Mouse (Mus musculus): Measurements from ENCODE around the gene Olfr180. TPM values are rescaled to one million over a fixed set of nuclear protein-coding genes. Genes with fewer than 3 reads are reported as not detected.

Olfr180 gene
- not detected in 2 replicates for total RNA-seq (2017)

DNA sequence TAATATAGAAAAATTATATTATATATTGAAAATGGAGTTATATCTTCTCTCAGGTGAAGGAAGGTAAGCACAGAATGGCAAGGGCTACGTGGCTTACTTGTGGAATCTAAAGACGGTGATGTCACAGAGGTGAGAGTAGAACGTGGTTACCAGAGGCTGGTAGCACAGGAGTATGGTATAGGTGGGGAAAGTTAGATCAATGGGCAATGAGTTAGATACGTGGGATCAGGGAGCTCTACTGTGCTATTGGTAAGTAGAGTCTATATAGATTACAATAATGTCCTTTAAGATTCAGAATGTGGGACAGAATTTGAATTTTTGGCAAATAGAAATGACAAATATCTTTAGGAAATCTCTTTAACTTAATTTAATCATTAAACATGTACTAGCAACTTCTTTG is at the start of gene Olfr180:
Gene Olfr180, minus strand, starts transcription at position 101 of the 400 bp plus-strand sequence.
- no peak for ATAC-seq (ENCODE audit: extremely low read depth, insufficient number of reproducible peaks, low FRiP score, poor library complexity, severe bottlenecking)

DNA sequence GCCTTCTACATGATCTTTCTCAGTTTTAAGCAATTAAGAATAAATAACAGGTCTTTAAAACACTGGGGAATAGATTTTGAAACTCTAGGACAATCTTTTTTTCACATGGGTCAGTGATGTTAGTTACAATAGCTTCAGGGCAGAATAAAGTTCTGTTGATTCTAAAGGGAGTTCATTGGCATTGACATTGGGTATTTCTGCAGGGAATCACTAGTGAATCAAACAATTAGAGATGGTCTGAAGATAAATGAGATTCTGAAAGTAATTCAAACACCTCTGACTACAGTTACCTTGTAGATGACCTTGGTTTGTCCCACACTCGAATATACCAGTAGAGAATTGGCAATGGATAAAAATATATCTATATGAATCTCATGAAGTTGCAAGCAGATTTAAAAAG is 537 bp downstream of the Olfr180 start, which contains the start of gene Olfr181:
Gene Olfr181, minus strand, starts transcription at position 101 of the 400 bp plus-strand sequence.
- no peak for ATAC-seq (ENCODE audit: extremely low read depth, insufficient number of reproducible peaks, low FRiP score, poor library complexity, severe bottlenecking)

DNA sequence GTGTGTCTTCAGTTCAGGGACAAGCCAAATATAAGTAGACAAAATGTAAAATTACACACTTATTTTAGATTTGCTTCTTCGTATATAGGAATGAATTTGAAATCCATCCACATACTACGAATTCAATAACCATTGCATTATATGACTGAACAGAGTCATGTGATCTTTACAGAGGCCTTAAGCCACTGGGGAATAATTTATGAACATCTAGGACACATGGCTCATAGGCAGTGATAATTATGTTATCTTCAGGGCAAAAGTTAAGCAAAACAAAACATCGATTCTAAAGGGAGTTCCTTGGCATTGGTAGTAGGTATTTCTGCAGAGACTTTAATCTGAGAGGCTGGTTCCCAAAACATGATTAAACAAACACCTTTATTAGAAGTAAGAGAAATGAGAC is 37.2 kb downstream of the Olfr180 start, which contains the start of gene Olfr178:
Gene Olfr178, minus strand, starts transcription at position 101 of the 400 bp plus-strand sequence.
- no peak for ATAC-seq (ENCODE audit: extremely low read depth, insufficient number of reproducible peaks, low FRiP score, poor library complexity, severe bottlenecking)

DNA sequence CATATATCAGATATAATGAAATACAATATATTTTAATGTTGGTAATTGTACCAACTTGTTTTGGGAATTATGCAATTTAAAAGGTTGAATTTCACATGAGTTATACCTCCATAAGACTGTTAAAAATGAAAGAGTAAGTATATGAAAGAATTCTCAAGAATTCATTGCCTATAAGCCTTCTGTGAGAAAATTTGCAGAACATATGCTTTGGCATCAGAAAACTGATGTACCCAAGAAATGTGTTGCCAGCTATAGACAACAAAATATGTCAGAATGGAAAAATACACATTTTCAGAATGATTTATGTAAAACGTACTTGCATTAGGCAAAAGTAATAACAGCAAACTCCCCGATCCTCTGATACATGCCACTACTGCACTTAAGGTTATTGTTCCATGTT is 44.8 kb downstream of the Olfr180 start:
- ATAC-seq (ENCODE audit: extremely low read depth, insufficient number of reproducible peaks, low FRiP score, poor library complexity, severe bottlenecking): no peak

DNA sequence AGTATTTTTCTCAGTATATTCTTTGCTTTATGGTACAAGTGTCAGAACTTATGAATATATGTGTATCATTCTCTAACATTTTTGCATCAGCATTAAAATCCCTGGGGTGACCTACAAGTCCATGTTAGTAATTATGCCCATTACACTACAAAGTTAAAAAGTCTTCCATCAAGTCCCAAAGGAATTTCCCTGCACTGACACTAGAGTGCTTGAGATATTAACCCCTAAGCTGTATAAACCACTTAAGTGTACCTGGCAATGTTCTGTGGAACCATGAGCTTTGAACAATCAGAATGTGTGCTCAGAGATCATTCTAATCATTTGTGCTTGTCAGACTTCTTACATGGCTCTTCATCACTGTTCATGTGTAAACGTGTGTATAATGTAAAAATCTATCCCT is 54.5 kb downstream of the Olfr180 start, which contains the start of gene Olfr177:
Gene Olfr177, minus strand, starts transcription at position 101 of the 400 bp plus-strand sequence.
- no peak for ATAC-seq (ENCODE audit: extremely low read depth, insufficient number of reproducible peaks, low FRiP score, poor library complexity, severe bottlenecking)

Other genes with a start within 250 kb of the Olfr180 start
- gene Gpr15, start 210.3 kb downstream of the Olfr180 start, total RNA-seq (2017): 0.23 and 0.86 TPM in 2 replicates
- 29.8 and 30.6 TPM in 2 replicates for gene Cldnd1, start 201.5 kb downstream of the Olfr180 start, total RNA-seq (2017)
- gene Olfr172, start 166.2 kb downstream of the Olfr180 start, total RNA-seq (2017): not detected in 2 replicates
- not detected in 2 replicates for gene Olfr173, start 129.1 kb downstream of the Olfr180 start, total RNA-seq (2017)
- gene Olfr175-ps1, start 102.6 kb downstream of the Olfr180 start, total RNA-seq (2017): not detected in 2 replicates
- gene Olfr177, start 54.6 kb downstream of the Olfr180 start, total RNA-seq (2017): 0.25 TPM in 1 of 2 replicates, not detected in the other
- gene Olfr178, start 37.3 kb downstream of the Olfr180 start, total RNA-seq (2017): not detected in 2 replicates
- gene Olfr181, start 637 bp downstream of the Olfr180 start, total RNA-seq (2017): not detected in 2 replicates
- gene Olfr183, start 66.0 kb upstream of the Olfr180 start, total RNA-seq (2017): not detected in 2 replicates
- not detected in 2 replicates for gene Olfr186, start 100.9 kb upstream of the Olfr180 start, total RNA-seq (2017)
- gene Olfr187, start 110.4 kb upstream of the Olfr180 start, total RNA-seq (2017): not detected in 2 replicates
- under 0.01 TPM in 1 of 2 replicates, not detected in the other for gene Olfr190, start 148.6 kb upstream of the Olfr180 start, total RNA-seq (2017)
- not detected in 2 replicates for gene Olfr191, start 160.4 kb upstream of the Olfr180 start, total RNA-seq (2017)
- not detected in 2 replicates for gene Olfr193, start 182.5 kb upstream of the Olfr180 start, total RNA-seq (2017)
- gene Olfr194, start 191.7 kb upstream of the Olfr180 start, total RNA-seq (2017): 0.12 TPM in 1 of 2 replicates, not detected in the other
- not detected in 2 replicates for gene Olfr195, start 217.7 kb upstream of the Olfr180 start, total RNA-seq (2017)
- not detected in 2 replicates for gene Olfr196, start 241.1 kb upstream of the Olfr180 start, total RNA-seq (2017)

Measured in neutrophil, adult 5-6 weeks (primary cell).